Mouse (Mus musculus) liver, adult 2 months (tissue): ENCODE measurements around the gene Auts2. TPM values are rescaled to one million over a fixed set of nuclear protein-coding genes. Genes with fewer than 3 reads are reported as not detected.

Experiments used
- DNase-seq: peaks from one replicate; pipeline ENCODE4 v3.0.0-alpha.2; 2011; ENCODE audit warnings: low read depth, low spot score; ENCODE audit errors: extremely low read depth
- H3K27ac ChIP-seq: fragments of 200-500 bp; replicated peaks from 2 replicates; pipeline ENCODE4 v1.5.1; 2012; ENCODE audit warnings: low read depth, mild to moderate bottlenecking, control low read depth, inconsistent platforms, low read length; ENCODE audit not compliant: insufficient read depth
- H3K27me3 ChIP-seq: fragments of 200-500 bp; 2 replicates; pipeline ENCODE4 v1.6.1; 2012; ENCODE audit warnings: mild to moderate bottlenecking, moderate library complexity, low read length, inconsistent platforms; ENCODE audit not compliant: control insufficient read depth, insufficient read depth
- H3K36me3 ChIP-seq: fragments of 200-500 bp; 2 replicates; pipeline ENCODE4 v1.6.1; 2012; ENCODE audit warnings: low read length, inconsistent platforms; ENCODE audit not compliant: control insufficient read depth, insufficient read depth
- H3K4me1 ChIP-seq: fragments of 200-500 bp; 2 replicates; pipeline ENCODE4 v1.6.1; 2011; ENCODE audit warnings: low read length; ENCODE audit not compliant: control insufficient read depth, insufficient read depth
- H3K4me3 ChIP-seq: fragments of 200-500 bp; 2 replicates; pipeline ENCODE4 v1.5.1; 2011; ENCODE audit warnings: low read depth, mild to moderate bottlenecking, control low read depth, low read length, moderate library complexity; ENCODE audit not compliant: insufficient read depth
- H3K79me2 ChIP-seq: fragments of 200-500 bp; 2 replicates; pipeline ENCODE4 v1.6.1; 2012; ENCODE audit warnings: inconsistent platforms, mild to moderate bottlenecking, low read length, moderate library complexity; ENCODE audit not compliant: control insufficient read depth, insufficient read depth
- H3K9ac ChIP-seq: fragments of 200-500 bp; 2 replicates; pipeline ENCODE4 v1.6.1; 2012; ENCODE audit warnings: low read depth, mild to moderate bottlenecking, control low read depth, inconsistent platforms, low read length
- CTCF ChIP-seq: fragments of 200-500 bp; IDR thresholded peaks from 2 replicates; pipeline ENCODE4 v1.5.1; 2011; ENCODE audit warnings: low read depth, low read length, control low read depth
- POLR2A ChIP-seq: fragments of 200-500 bp; IDR thresholded peaks from 2 replicates; pipeline ENCODE4 v1.6.1; 2011; ENCODE audit warnings: low read length, control low read depth; ENCODE audit not compliant: insufficient read depth; ENCODE audit errors: extremely low read depth
- WGBS: fragments of 180-500 bp; shearing (Covaris S2); methylation state at CpG from one replicate; pipeline ENCODE4 v1.1.7; 2018; 5-methylcytosine and 5-hydroxymethylcytosine counted together
- polyA plus RNA-seq: library from polyadenylated mRNA; depleted of rRNA; stranded (reverse); fragments of >200 nt; gene quantifications from 2 replicates; pipeline ENCODE4 v1.2.3, GENCODE M21; 2012
- total RNA-seq: library from RNA; depleted of rRNA; stranded (reverse); fragments of >200 nt; gene quantifications from 2 replicates; pipeline ENCODE4 v1.2.3, GENCODE M21; 2014

The Auts2 gene
- total and polyA plus RNA-seq, 2 experiments = 0.37 to 0.51 TPM

GRCm38 (mm10) chr5:131459549-131459948 lies 1083.6 kb downstream of the Auts2 start:
- H3K36me3 ChIP-seq = no peaks in the 10 kb centered on the region
- H3K4me1 ChIP-seq = no peaks in the 10 kb centered on the region
- H3K79me2 ChIP-seq = no peaks in the 10 kb centered on the region
- DNase-seq = no peak
- 58% methylated on average over 2 of the region's 2 CpGs for WGBS
- H3K9ac ChIP-seq = no peak overlapping the region
- no peak overlapping the region for H3K4me3 ChIP-seq
- H3K27me3 ChIP-seq = no peaks in the 10 kb centered on the region
- no peak for TF ChIP-seq POLR2A
- peak; percentile 14; the same call in 1 of the 2 replicates for TF ChIP-seq CTCF
- no peak overlapping the region for H3K27ac ChIP-seq

- no peak overlapping the region for H3K9ac ChIP-seq
- DNase-seq = no peak
- no peaks in the 10 kb centered on the region for H3K27me3 ChIP-seq
- WGBS = 94% methylated on average over 6 of the region's 6 CpGs
- H3K27ac ChIP-seq = no peak overlapping the region
- H3K79me2 ChIP-seq = no peaks in the 10 kb centered on the region
- TF ChIP-seq CTCF (no peak), POLR2A (no peak)
- H3K4me3 ChIP-seq = no peak overlapping the region
- H3K36me3 ChIP-seq = no peaks in the 10 kb centered on the region
- no peaks in the 10 kb centered on the region for H3K4me1 ChIP-seq
These were observed 1084.4 kb downstream of the Auts2 start for GRCm38 (mm10) chr5:131458700-131459099.

- TF ChIP-seq CTCF (no peak), POLR2A (no peak)
- H3K36me3 ChIP-seq = no peaks in the 10 kb centered on the region
- no peaks in the 10 kb centered on the region for H3K27me3 ChIP-seq
- WGBS = 91% methylated on average over 7 of the region's 7 CpGs
- H3K79me2 ChIP-seq = no peaks in the 10 kb centered on the region
- H3K4me1 ChIP-seq = no peaks in the 10 kb centered on the region
- H3K9ac ChIP-seq = no peak overlapping the region
- no peak for DNase-seq
- H3K27ac ChIP-seq = no peak overlapping the region
- H3K4me3 ChIP-seq = no peak overlapping the region
These were observed 1085.1 kb downstream of the Auts2 start for GRCm38 (mm10) chr5:131457999-131458398.

- Histone ChIP-seq H3K27me3 (no peaks in the 10 kb centered on the region), H3K27ac (no peak overlapping the region), H3K4me3 (no peak overlapping the region), H3K36me3 (no peaks in the 10 kb centered on the region), H3K79me2 (no peaks in the 10 kb centered on the region), H3K9ac (no peak overlapping the region), H3K4me1 (no peaks in the 10 kb centered on the region)
- 94% methylated on average over 7 of the region's 7 CpGs for WGBS
- TF ChIP-seq CTCF (no peak), POLR2A (no peak)
- DNase-seq = no peak
These were observed 1093.8 kb downstream of the Auts2 start for GRCm38 (mm10) chr5:131449181-131449868.

- Histone ChIP-seq H3K36me3 (no peaks in the 10 kb centered on the region), H3K79me2 (no peaks in the 10 kb centered on the region), H3K9ac (no peak overlapping the region), H3K27ac (no peak overlapping the region), H3K4me1 (no peaks in the 10 kb centered on the region), H3K4me3 (no peak overlapping the region), H3K27me3 (no peaks in the 10 kb centered on the region)
- TF ChIP-seq POLR2A = no peak
- TF ChIP-seq CTCF = no peak
- WGBS = 93% methylated on average over 10 of the region's 10 CpGs
- DNase-seq = no peak
These were observed 1107.8 kb downstream of the Auts2 start for GRCm38 (mm10) chr5:131435239-131435876.

GRCm38 (mm10) chr5:131433291-131433690 lies 1109.9 kb downstream of the Auts2 start:
- 82% methylated on average over 4 of the region's 4 CpGs for WGBS
- Histone ChIP-seq H3K36me3 (no peaks in the 10 kb centered on the region), H3K27ac (no peak overlapping the region), H3K4me3 (no peak overlapping the region), H3K9ac (no peak overlapping the region), H3K4me1 (no peaks in the 10 kb centered on the region), H3K79me2 (no peaks in the 10 kb centered on the region), H3K27me3 (no peaks in the 10 kb centered on the region)
- no peak for DNase-seq
- TF ChIP-seq POLR2A (no peak), CTCF (no peak)
